Mouse (Mus musculus) forebrain, embryonic 10.5 days (tissue): ENCODE measurements around the gene 6820408C15Rik. TPM values are rescaled to one million over a fixed set of nuclear protein-coding genes. Genes with fewer than 3 reads are reported as not detected.

Experiments
- DNase-seq: peaks from one replicate; pipeline ENCODE4 v3.0.0-alpha.2; 2017; ENCODE audit warnings: low spot score; ENCODE audit errors: extremely low spot score
- H3K27ac ChIP-seq: fragments of 300-500 bp; sonication (generic); 2 replicates; pipeline ENCODE4 v1.5.1; 2016; ENCODE audit warnings: mild to moderate bottlenecking
- H3K27me3 ChIP-seq: fragments of 300-500 bp; sonication (generic); 2 replicates; pipeline ENCODE4 v1.6.1; 2016; ENCODE audit warnings: mild to moderate bottlenecking; ENCODE audit not compliant: poor library complexity, severe bottlenecking
- H3K36me3 ChIP-seq: fragments of 300-500 bp; sonication (generic); replicated peaks from 2 replicates; pipeline ENCODE4 v1.6.1; 2016; ENCODE audit warnings: mild to moderate bottlenecking, moderate library complexity
- H3K4me1 ChIP-seq: fragments of 300-500 bp; sonication (generic); 2 replicates; pipeline ENCODE4 v1.6.1; 2016
- H3K4me3 ChIP-seq: fragments of 300-500 bp; sonication (generic); 2 replicates; pipeline ENCODE4 v1.5.1; 2016; ENCODE audit warnings: mild to moderate bottlenecking, moderate library complexity
- H3K9me3 ChIP-seq: fragments of 300-500 bp; sonication (generic); 2 replicates; pipeline ENCODE4 v1.6.1; 2016; ENCODE audit warnings: mild to moderate bottlenecking, moderate library complexity
- WGBS: fragments of 180-500 bp; shearing (Covaris S2); methylation state at CpG from one replicate; pipeline ENCODE4 v1.1.7; 2016; 5-methylcytosine and 5-hydroxymethylcytosine counted together
- polyA plus RNA-seq: library from polyadenylated mRNA; unstranded; fragments of >200 nt; fragmentation: Nextera tagmentation; extraction: Ambion mirVana; gene quantifications from 2 replicates; pipeline ENCODE4 v1.2.1, GENCODE M21; 2016

6820408C15Rik gene
- polyA plus RNA-seq, 1 experiment from 2014 or later: 0.76 TPM

GRCm38 (mm10) chr2:152447461-152447860, 32.1 kb downstream of the 6820408C15Rik start:
- 74% methylated on average over 5 of the region's 5 CpGs for WGBS
- H3K27ac ChIP-seq: no peak overlapping the region
- H3K9me3 ChIP-seq: no peaks in the 10 kb centered on the region
- no peaks in the 10 kb centered on the region for H3K27me3 ChIP-seq
- H3K4me1 ChIP-seq: peaks cover 33% of the 10 kb centered on the region
- no peak for DNase-seq
- no peak overlapping the region for H3K4me3 ChIP-seq
- no peaks in the 10 kb centered on the region for H3K36me3 ChIP-seq

- Histone ChIP-seq H3K27me3 (no peaks in the 10 kb centered on the region), H3K27ac (no peak overlapping the region), H3K4me1 (peaks cover 28% of the 10 kb centered on the region), H3K4me3 (no peak overlapping the region), H3K36me3 (no peaks in the 10 kb centered on the region), H3K9me3 (no peaks in the 10 kb centered on the region)
- peak; percentile 72 for DNase-seq
- 5% methylated on average over 5 of the region's 5 CpGs for WGBS
These were observed 34.9 kb downstream of the 6820408C15Rik start for GRCm38 (mm10) chr2:152450241-152450640.

GRCm38 (mm10) chr2:152452101-152452781, 36.9 kb downstream of the 6820408C15Rik start:
- DNase-seq: no peak
- H3K27ac ChIP-seq: no peak overlapping the region
- H3K9me3 ChIP-seq: no peaks in the 10 kb centered on the region
- H3K4me3 ChIP-seq: no peak overlapping the region
- H3K4me1 ChIP-seq: peaks cover 25% of the 10 kb centered on the region
- WGBS: 72% methylated on average over 4 of the region's 4 CpGs
- H3K27me3 ChIP-seq: no peaks in the 10 kb centered on the region
- no peaks in the 10 kb centered on the region for H3K36me3 ChIP-seq

- Histone ChIP-seq H3K4me3 (no peak overlapping the region), H3K27ac (no peak overlapping the region), H3K4me1 (no peaks in the 10 kb centered on the region), H3K36me3 (no peaks in the 10 kb centered on the region), H3K27me3 (no peaks in the 10 kb centered on the region), H3K9me3 (no peaks in the 10 kb centered on the region)
- WGBS: 81% methylated on average over 13 of the region's 13 CpGs
- no peak for DNase-seq
These were observed 43.9 kb downstream of the 6820408C15Rik start for GRCm38 (mm10) chr2:152459241-152459640.

GRCm38 (mm10) chr2:152464570-152465150, 49.3 kb downstream of the 6820408C15Rik start, which contains the start of gene Defb23:
Gene Defb23 (minus strand): TSS chr2:152464620.
- Histone ChIP-seq H3K36me3 (no peaks in the 10 kb centered on the region), H3K4me1 (no peaks in the 10 kb centered on the region), H3K27ac (no peak within 1 kb of the TSS), H3K9me3 (peaks cover 5% of the 10 kb centered on the region; the same call in 1 of the 2 replicates), H3K27me3 (no peaks in the 10 kb centered on the region), H3K4me3 (no peak within 1 kb of the TSS)
- no peak for DNase-seq
- WGBS: 89% methylated on average over 3 of the region's 3 CpGs

GRCm38 (mm10) chr2:152470973-152471372, 55.6 kb downstream of the 6820408C15Rik start:
- Histone ChIP-seq H3K4me3 (no peak overlapping the region), H3K9me3 (no peaks in the 10 kb centered on the region), H3K27ac (no peak overlapping the region), H3K36me3 (no peaks in the 10 kb centered on the region), H3K27me3 (no peaks in the 10 kb centered on the region), H3K4me1 (no peaks in the 10 kb centered on the region)
- no peak for DNase-seq
- 39% methylated on average over 7 of the region's 7 CpGs for whole genome bisulfite sequencing

- DNase-seq: no peak
- no peaks in the 10 kb centered on the region for H3K9me3 ChIP-seq
- no peaks in the 10 kb centered on the region for H3K36me3 ChIP-seq
- no peak overlapping the region for H3K27ac ChIP-seq
- no peaks in the 10 kb centered on the region for H3K4me1 ChIP-seq
- H3K4me3 ChIP-seq: no peak overlapping the region
- WGBS: 38% methylated on average over 3 of the region's 3 CpGs
- no peaks in the 10 kb centered on the region for H3K27me3 ChIP-seq
These were observed 57.0 kb downstream of the 6820408C15Rik start for GRCm38 (mm10) chr2:152472434-152472833.

GRCm38 (mm10) chr2:152476763-152477162, 61.4 kb downstream of the 6820408C15Rik start, which contains the start of gene Defb20:
Gene Defb20 (plus strand): TSS chr2:152477063.
- Histone ChIP-seq H3K27ac (no peak within 1 kb of the TSS), H3K36me3 (no peaks in the 10 kb centered on the region), H3K9me3 (no peaks in the 10 kb centered on the region), H3K27me3 (no peaks in the 10 kb centered on the region), H3K4me1 (no peaks in the 10 kb centered on the region), H3K4me3 (no peak within 1 kb of the TSS)
- WGBS: 71% methylated on average over 2 of the region's 2 CpGs
- no peak for DNase-seq

- Histone ChIP-seq H3K4me1 (no peaks in the 10 kb centered on the region; the same call in 1 of the 2 replicates), H3K27ac (no peak overlapping the region), H3K4me3 (no peak overlapping the region), H3K36me3 (no peaks in the 10 kb centered on the region), H3K9me3 (no peaks in the 10 kb centered on the region), H3K27me3 (no peaks in the 10 kb centered on the region)
- no peak for DNase-seq
- 88% methylated on average over 3 of the region's 3 CpGs for WGBS
These were observed 65.5 kb downstream of the 6820408C15Rik start for GRCm38 (mm10) chr2:152480881-152481280.

- no peaks in the 10 kb centered on the region for H3K36me3 ChIP-seq
- H3K4me1 ChIP-seq: no peaks in the 10 kb centered on the region; the same call in 1 of the 2 replicates
- H3K9me3 ChIP-seq: no peaks in the 10 kb centered on the region
- H3K27ac ChIP-seq: no peak overlapping the region
- DNase-seq: no peak
- H3K4me3 ChIP-seq: no peak overlapping the region
- WGBS: 87% methylated on average over 7 of the region's 7 CpGs
- H3K27me3 ChIP-seq: no peaks in the 10 kb centered on the region
These were observed 66.3 kb downstream of the 6820408C15Rik start for GRCm38 (mm10) chr2:152481726-152482125.

GRCm38 (mm10) chr2:152487024-152487423, 71.6 kb downstream of the 6820408C15Rik start:
- Histone ChIP-seq H3K9me3 (0 out of 2 replicates have a peak, but pooled peaks cover 2% of the 10 kb centered on the region), H3K27me3 (no peaks in the 10 kb centered on the region), H3K27ac (no peak overlapping the region), H3K4me3 (no peak overlapping the region), H3K36me3 (no peaks in the 10 kb centered on the region), H3K4me1 (no peaks in the 10 kb centered on the region; the same call in 1 of the 2 replicates)
- DNase-seq: no peak
- WGBS: 74% methylated on average over 2 of the region's 2 CpGs

- H3K9me3 ChIP-seq: 0 out of 2 replicates have a peak, but pooled peaks cover 2% of the 10 kb centered on the region
- no peak for DNase-seq
- no peak within 1 kb of the TSS for H3K4me3 ChIP-seq
- no peaks in the 10 kb centered on the region for H3K36me3 ChIP-seq
- no peaks in the 10 kb centered on the region; the same call in 1 of the 2 replicates for H3K4me1 ChIP-seq
- H3K27ac ChIP-seq: no peak within 1 kb of the TSS
- H3K27me3 ChIP-seq: no peaks in the 10 kb centered on the region
These were observed 74.7 kb downstream of the 6820408C15Rik start, which contains the start of gene Defb22 for GRCm38 (mm10) chr2:152490038-152490437. Gene Defb22 (minus strand): TSS chr2:152490138.

GRCm38 (mm10) chr2:152493151-152493550, 77.8 kb downstream of the 6820408C15Rik start:
- Histone ChIP-seq H3K4me3 (no peak overlapping the region), H3K27ac (no peak overlapping the region), H3K4me1 (no peaks in the 10 kb centered on the region), H3K27me3 (no peaks in the 10 kb centered on the region), H3K36me3 (no peaks in the 10 kb centered on the region), H3K9me3 (no peaks in the 10 kb centered on the region)
- no peak for DNase-seq
- 80% methylated on average over 6 of the region's 6 CpGs for WGBS
